Mouse (Mus musculus) right cerebral cortex, adult 2 months (tissue): ENCODE data around the gene Ddx3x.
"Not testable (repeated sequence)": the region's sequence is repeated elsewhere in the genome, so short reads cannot be mapped to it uniquely, and the experiment has no call there.

ENCODE experiments used
- DNase-seq, 2 experiments: peaks; one replicate each; pipeline ENCODE4 v3.0.0; 2021 to 2022; ENCODE audit warnings: low spot score in 2 of 2

Ddx3x gene

GRCm38 (mm10) chrX:13281329-13282088 is 739 bp downstream of the Ddx3x start:
- peak; percentile 52 to 70 for DNase-seq

DNA sequence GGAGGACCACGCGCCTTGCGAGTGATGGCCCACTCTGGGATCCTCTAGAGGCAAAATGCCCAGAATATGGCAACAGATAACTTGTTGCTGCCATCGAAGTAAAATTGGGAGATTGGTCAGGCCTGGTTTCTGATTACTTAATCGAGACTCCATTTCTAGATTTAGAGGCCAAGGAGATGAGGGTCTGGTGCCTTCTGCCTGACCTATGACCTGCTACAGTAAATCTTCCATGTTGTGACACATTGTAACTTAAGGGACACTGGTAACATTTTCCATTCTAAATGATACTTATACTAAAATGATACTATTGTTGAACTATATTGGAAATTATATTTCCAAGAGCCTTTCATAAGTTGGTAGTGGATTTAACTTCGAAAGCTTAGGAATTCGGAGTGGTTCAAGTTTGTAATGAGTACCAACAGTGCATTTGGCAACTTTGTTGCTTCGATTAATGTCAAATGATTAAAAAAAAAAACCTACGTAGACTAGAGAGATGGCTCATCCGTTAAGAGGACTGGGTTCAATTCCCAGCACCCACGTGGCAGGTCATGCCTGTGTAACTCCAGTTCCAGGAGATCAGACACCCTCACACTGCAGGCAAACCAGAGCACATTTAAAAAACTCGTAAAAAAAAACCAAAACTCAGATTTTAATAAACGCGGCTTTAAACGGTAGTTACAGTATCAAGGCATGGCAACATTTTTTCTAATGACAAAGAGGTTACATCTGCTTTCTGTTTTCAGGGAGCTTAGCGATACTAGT is 1.5 kb downstream of the Ddx3x start:
- DNase-seq: no peak

DNA sequence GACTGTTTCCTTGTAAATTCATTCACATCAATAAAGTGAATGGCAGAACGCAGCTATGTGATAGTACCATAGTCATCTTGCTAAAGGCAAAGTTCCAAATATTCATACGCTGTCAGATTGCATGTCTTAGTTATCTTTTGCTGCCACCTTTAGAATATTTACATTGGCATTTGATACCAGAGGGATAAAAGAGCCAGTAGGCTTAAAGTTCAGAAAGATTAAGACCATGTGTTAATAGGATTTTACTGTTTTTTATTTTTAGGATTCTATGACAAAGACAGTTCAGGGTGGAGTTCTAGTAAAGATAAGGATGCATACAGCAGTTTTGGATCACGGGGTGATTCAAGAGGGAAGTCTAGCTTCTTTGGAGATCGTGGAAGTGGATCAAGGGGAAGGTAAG is 5.0 kb downstream of the Ddx3x start:
- DNase-seq: no peak

DNA sequence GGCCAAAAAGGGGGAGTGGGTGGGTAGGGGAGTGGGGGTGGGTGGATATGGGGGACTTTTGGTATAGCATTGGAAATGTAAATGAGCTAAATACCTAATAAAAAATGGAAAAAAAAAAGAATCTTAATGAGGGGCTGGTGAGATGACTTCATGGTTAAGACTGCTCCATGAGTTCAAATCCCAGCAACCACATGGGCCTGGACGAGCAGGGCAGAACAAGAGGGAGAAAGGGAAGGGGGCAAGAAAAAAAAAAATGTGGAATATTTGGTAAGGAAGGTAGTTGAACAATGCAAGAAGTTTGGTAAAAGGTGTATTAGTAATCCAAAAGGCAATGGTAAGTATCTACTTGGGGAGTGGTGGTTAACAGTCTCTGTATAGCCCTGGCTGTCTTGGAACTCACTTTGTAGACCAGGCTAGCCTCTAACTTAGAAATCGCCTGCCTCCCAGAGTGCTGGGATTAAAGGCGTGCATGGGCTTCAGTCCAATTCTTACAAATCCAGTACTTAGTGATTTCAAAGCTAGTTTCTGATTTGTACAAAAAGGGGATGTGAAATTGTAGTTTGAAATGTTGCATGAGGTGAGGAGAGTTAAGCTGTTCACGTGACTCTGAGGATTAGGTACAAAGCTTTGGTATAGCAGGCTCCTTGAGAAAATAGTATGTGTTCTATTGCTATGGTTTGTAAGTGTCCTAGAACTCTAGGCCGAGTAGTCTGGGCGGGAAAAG is 13.9 kb downstream of the Ddx3x start:
- no peak for DNase-seq

DNA sequence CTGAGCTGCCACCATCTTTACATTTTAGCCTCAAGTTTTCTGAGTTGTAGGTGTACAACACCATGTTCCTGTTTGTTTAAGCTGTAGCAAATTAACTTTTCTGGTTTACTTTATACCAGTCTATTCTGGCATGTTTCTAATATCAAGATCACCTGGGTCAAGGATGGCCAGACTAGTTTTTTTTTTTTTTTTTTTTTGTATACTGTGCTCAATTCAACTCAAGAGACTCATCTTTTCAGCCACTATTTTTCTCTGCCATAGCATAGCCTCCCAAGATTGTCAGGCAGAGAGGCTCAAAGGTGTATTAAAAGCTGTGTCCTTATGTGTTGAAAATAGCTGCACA is 14.4 kb downstream of the Ddx3x start:
- no peak for DNase-seq

GRCm38 (mm10) chrX:13296241-13296640 is 15.5 kb downstream of the Ddx3x start:
- not testable (repeated sequence) for DNase-seq

DNA sequence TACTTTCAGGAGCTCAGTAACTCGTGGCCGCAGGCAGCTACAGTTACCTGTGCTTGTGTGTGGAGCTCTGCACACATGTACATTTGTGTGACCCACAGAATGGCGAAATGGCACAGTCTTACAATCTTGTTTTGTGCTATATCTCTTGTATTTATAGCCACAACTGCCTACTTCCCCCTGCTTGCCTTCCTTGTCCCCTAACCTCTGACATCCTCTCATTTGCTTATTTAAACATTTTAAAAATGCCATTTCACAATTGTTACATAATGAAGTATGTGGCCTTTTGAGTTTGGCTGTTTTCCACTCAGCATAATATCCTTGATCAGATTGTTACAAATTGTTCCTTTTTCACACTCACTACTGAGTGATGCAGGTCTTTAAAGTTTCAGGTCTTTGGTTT is 25.4 kb downstream of the Ddx3x start:
- DNase-seq: no peak

DNA sequence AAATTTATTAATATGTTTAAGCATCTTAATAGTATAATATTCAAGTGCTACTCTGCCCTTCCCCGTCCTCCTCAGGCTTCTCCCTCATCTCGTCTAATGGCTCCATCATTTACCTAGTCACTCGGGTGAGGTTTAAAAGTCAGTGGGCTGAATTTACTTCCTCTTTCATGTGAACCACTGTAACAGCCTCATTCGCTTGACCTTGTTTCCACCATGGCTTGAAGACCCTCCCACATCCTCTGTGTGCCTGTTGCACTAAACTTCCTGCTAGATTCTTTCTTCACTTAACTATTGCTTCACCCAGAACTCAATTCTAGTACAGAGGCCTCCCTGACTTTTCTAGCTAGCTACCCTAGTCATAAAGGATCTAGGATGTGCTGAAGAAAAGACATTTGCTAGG is 30.6 kb downstream of the Ddx3x start:
- no peak for DNase-seq

DNA sequence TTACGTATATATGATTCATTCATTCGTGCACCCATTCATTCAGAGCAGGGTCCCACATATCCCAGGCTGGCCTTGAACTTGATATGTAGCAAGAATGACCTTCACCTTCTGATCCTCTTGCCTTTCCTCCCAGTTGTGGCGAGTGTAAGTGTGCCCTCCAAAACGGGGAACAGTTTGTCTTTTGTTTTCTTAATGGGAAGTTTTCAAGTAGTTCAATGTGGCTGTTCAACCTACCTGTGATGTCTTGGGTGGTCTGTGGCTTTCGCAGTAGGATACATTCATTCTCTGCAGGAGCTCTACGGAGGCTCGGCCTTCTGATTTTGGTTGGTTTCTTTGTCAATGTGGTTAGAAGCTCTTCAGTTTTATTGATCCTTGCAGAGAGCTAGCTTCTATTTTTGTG is 48.8 kb downstream of the Ddx3x start:
- DNase-seq: no peak
